Mouse (Mus musculus) embryonic fibroblast, embryonic 13.5 days (primary cell): ENCODE measurements around the gene Thy1.

Source experiments
- CTCF ChIP-seq: IDR thresholded peaks from 2 replicates; pipeline ENCODE4 v1.5.1; 2011; ENCODE audit warnings: mild to moderate bottlenecking, control low read depth, low read length, moderate library complexity, borderline replicate concordance; ENCODE audit not compliant: insufficient read depth
- POLR2A ChIP-seq: IDR thresholded peaks from 2 replicates; pipeline ENCODE4 v1.6.1; 2011; ENCODE audit warnings: low read depth, mild to moderate bottlenecking, control low read depth, low read length, moderate library complexity

DNA sequence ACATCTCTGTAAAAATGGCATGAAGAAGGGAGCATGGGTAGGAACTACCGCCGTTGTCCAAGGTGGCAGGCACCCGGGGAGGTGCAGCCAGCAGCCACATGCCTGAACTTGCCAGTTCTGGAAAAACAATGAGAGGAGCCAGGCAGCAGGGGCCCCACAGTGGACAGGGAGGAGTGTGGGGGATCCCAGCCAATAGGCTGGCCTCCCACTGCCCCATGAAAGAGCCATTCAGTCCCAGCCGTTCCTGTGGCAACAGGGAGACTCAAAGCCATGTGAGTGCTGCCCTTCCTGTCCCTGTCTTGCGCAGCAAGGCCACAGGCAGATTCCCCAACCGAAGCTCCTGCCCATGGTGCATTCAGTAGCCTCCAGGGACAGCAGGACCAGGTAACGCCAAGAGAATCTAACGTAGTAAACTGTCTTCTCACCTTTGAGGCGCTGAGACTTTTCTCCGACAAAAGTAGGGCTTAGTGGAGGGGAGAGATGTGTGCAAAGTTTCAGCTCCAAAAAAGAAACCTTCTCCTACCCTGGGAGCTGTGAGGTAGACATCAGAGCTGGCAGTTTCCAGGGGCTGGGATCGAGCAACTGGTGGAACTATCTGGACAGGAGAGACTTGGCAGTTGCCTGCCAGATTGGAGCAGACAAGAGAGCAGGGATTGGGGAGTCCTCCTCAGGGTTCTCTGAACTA, 28.9 kb downstream of the Thy1 start:
- no peak for TF ChIP-seq CTCF
- TF ChIP-seq POLR2A = no peak
